Mouse (Mus musculus) cortical plate, adult 2 months (tissue): ENCODE measurements around the gene Dnaic2.

Experiments used
- CTCF ChIP-seq: fragments of 200-500 bp; IDR thresholded peaks from 2 replicates; pipeline ENCODE4 v1.5.1; 2011; ENCODE audit warnings: mild to moderate bottlenecking, control low read depth, low read length; ENCODE audit not compliant: insufficient read depth; ENCODE audit errors: extremely low read depth
- POLR2A ChIP-seq: fragments of 200-500 bp; IDR thresholded peaks from 2 replicates; pipeline ENCODE4 v1.6.1; 2011; ENCODE audit warnings: mild to moderate bottlenecking, low read length, control low read depth; ENCODE audit not compliant: insufficient read depth; ENCODE audit errors: extremely low read depth

DNA sequence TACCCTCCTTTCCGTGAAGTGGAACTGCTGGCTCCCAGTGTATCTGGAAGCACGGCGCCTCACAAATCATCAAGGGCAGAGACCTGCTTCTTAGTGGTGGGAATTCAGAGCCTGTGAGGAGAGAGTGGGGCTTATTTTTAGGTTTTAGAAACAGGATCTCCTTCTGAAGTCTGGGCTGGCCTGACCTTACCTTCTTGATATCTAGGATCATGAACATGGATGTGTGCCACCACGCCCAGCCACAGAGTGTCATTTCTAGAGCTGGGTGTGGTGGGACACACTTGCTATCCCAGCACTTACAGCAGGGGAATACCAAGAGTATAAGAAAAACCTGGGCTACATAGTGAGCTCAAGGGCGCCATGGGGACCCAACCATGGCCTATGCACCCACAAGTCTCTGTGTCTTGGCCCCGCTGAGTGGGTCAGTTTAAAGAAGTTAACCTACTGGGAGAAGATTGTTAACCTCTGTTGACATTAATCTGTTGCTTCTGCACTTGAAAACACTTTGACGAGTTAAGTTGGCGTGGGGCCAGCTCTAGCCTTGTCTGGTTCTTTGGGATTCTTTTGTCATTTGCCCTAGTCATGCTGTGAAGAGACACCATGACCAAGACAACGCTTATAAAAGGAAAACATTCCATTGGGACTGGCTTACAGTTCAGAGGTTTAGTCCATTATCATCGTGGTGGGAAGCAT lies 44.0 kb upstream of the Dnaic2 start:
- TF ChIP-seq CTCF (no peak), POLR2A (no peak)
